Mouse (Mus musculus): ENCODE measurements at regions not wholly inside any gene's neighbourhood (a gene's known extent, or its start where the extent isn't known, plus 50 kb on each side); places are given as distances from the start of the nearest gene placed in this dataset.

DNA sequence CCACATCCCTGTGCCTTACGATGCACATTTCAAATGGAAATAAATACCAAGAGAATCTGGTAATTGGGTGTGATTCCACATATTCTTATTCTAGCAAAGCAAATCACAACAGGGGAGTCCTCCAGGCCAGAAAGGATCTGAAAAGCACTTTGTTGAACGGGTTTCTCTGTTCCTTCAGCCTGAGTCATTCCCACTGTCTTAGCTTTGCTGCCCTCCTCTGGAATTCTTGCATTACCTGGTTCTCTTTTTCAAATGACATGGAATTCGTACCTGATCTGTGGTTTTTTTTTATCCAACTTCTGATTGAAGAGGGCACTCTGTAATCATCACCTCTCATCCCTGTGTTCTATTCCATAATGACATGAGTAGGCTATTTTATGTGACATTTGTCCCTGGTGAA is 200.9 kb downstream of the Lurap1l start:
- 45% methylated on average over 3 of the region's 3 CpGs for WGBS
- H3K4me2 ChIP-seq (replicated peaks; ENCODE audit: low read depth, low read length, severe bottlenecking), result no peak overlapping the region
- H3K9ac ChIP-seq (ENCODE audit: low read depth, low read length, severe bottlenecking), result no peak overlapping the region
- H3K36me3 ChIP-seq (ENCODE audit: control insufficient read depth, insufficient read depth, low read length), result no peaks in the 10 kb centered on the region
- H3K9me3 ChIP-seq (ENCODE audit: control insufficient read depth, low read length), result no peaks in the 10 kb centered on the region
- peak; percentile 45 for DNase-seq (ENCODE audit: low spot score)
- no peaks in the 10 kb centered on the region for H3K4me1 ChIP-seq (ENCODE audit: control insufficient read depth, insufficient read depth, low read length)
- no peak overlapping the region for H3K4me3 ChIP-seq (replicated peaks; ENCODE audit: low read length)
- no peaks in the 10 kb centered on the region for H3K27me3 ChIP-seq (ENCODE audit: control insufficient read depth, insufficient read depth, low read length)
- TF ChIP-seq POLR2A (IDR thresholded peaks at IDR 0.05; ENCODE audit: borderline replicate concordance, extremely low read depth, insufficient read depth, insufficient read length), result no peak
- no peak overlapping the region for H3K27ac ChIP-seq (replicated peaks; ENCODE audit: low read depth, low read length)
- ATAC-seq (ENCODE audit: low FRiP score, low read depth), result no peak

DNA sequence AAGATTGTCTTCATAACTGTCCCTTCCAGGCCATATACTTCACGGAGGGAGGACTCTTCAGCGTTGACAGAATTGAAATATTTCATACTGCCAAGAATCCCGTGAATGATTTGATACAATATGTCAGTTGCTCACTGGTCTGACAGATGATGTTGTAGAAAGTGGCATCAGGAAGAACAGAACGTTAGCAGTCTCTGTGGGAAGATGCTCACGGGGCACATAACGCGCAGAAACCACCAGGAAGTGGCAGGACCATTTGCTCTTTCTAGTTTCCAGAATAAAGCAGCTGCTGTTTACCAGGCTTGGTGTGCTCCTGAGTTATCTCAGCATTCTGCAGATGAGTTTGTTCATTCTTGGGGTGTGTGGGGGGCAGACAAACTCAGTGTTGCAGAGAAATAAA is 206.0 kb downstream of the Lurap1l start:
- Histone ChIP-seq H3K27me3 (ENCODE audit: control insufficient read depth, insufficient read depth, low read length) (no peaks in the 10 kb centered on the region), H3K9me3 (ENCODE audit: control insufficient read depth, low read length) (no peaks in the 10 kb centered on the region), H3K4me2 (replicated peaks; ENCODE audit: low read depth, low read length, severe bottlenecking) (no peak overlapping the region), H3K27ac (replicated peaks; ENCODE audit: low read depth, low read length) (no peak overlapping the region), H3K9ac (ENCODE audit: low read depth, low read length, severe bottlenecking) (no peak overlapping the region), H3K4me3 (replicated peaks; ENCODE audit: low read length) (no peak overlapping the region), H3K36me3 (ENCODE audit: control insufficient read depth, insufficient read depth, low read length) (no peaks in the 10 kb centered on the region), H3K4me1 (ENCODE audit: control insufficient read depth, insufficient read depth, low read length) (no peaks in the 10 kb centered on the region)
- no peak for TF ChIP-seq POLR2A (IDR thresholded peaks at IDR 0.05; ENCODE audit: borderline replicate concordance, extremely low read depth, insufficient read depth, insufficient read length)
- 88% methylated on average over 7 of the region's 7 CpGs for WGBS
- DNase-seq (ENCODE audit: low spot score) (no peak), ATAC-seq (ENCODE audit: low FRiP score, low read depth) (no peak)

GRCm38 (mm10) chr4:81124155-81124554 is 213.7 kb downstream of the Lurap1l start:
- no peak for TF ChIP-seq POLR2A (IDR thresholded peaks at IDR 0.05; ENCODE audit: borderline replicate concordance, extremely low read depth, insufficient read depth, insufficient read length)
- no peak for ATAC-seq (ENCODE audit: low FRiP score, low read depth)

DNA sequence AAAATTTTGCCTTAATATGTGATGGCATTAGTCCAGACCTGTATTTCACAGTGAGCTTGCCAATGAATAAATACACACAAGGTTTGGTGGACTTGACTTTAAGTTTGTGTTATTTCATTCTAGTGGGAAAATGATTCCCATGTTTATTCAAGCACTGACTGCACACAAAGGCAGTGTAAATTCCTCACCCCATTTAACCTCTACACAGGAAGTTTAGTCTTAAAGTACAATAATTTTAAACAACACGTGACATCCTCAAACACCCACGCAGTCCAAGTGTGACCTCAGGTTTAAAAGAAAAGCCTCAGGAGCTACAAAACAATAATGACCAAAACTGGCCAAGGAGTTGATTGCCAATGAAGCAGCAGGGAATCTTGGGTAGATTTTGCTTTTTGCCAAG is 219.4 kb downstream of the Lurap1l start:
- no peak for TF ChIP-seq POLR2A (IDR thresholded peaks at IDR 0.05; ENCODE audit: borderline replicate concordance, extremely low read depth, insufficient read depth, insufficient read length)
- WGBS, result 45% methylated on average over 2 of the region's 2 CpGs
- Histone ChIP-seq H3K9ac (ENCODE audit: low read depth, low read length, severe bottlenecking) (no peak overlapping the region), H3K4me2 (replicated peaks; ENCODE audit: low read depth, low read length, severe bottlenecking) (no peak overlapping the region), H3K9me3 (ENCODE audit: control insufficient read depth, low read length) (peaks cover 4% of the 10 kb centered on the region; the same call in 1 of the 2 replicates), H3K27me3 (ENCODE audit: control insufficient read depth, insufficient read depth, low read length) (no peaks in the 10 kb centered on the region), H3K4me3 (replicated peaks; ENCODE audit: low read length) (no peak overlapping the region), H3K36me3 (ENCODE audit: control insufficient read depth, insufficient read depth, low read length) (no peaks in the 10 kb centered on the region), H3K4me1 (ENCODE audit: control insufficient read depth, insufficient read depth, low read length) (no peaks in the 10 kb centered on the region), H3K27ac (replicated peaks; ENCODE audit: low read depth, low read length) (no peak overlapping the region)
- ATAC-seq (ENCODE audit: low FRiP score, low read depth) (no peak), DNase-seq (ENCODE audit: low spot score) (peak; percentile 3)

More at GRCm38 (mm10) chr4:81124155-81124554, 213.7 kb downstream of the Lurap1l start:
- Histone ChIP-seq H3K36me3 (ENCODE audit: control insufficient read depth, insufficient read depth, low read length) (no peaks in the 10 kb centered on the region), H3K27me3 (ENCODE audit: control insufficient read depth, insufficient read depth, low read length) (no peaks in the 10 kb centered on the region), H3K9ac (ENCODE audit: low read depth, low read length, severe bottlenecking) (no peak overlapping the region), H3K9me3 (ENCODE audit: control insufficient read depth, low read length) (peaks cover 2% of the 10 kb centered on the region; the same call in 1 of the 2 replicates), H3K4me3 (replicated peaks; ENCODE audit: low read length) (no peak overlapping the region), H3K4me2 (replicated peaks; ENCODE audit: low read depth, low read length, severe bottlenecking) (no peak overlapping the region), H3K4me1 (ENCODE audit: control insufficient read depth, insufficient read depth, low read length) (no peaks in the 10 kb centered on the region), H3K27ac (replicated peaks; ENCODE audit: low read depth, low read length) (no peak overlapping the region)
- no peak for DNase-seq (ENCODE audit: low spot score)
- 59% methylated on average over 3 of the region's 3 CpGs for WGBS

- Histone ChIP-seq H3K36me3 (ENCODE audit: control insufficient read depth, insufficient read depth, low read length) (no peaks in the 10 kb centered on the region), H3K4me1 (ENCODE audit: control insufficient read depth, insufficient read depth, low read length) (no peaks in the 10 kb centered on the region), H3K4me2 (replicated peaks; ENCODE audit: low read depth, low read length, severe bottlenecking) (no peak overlapping the region), H3K9me3 (ENCODE audit: control insufficient read depth, low read length) (no peaks in the 10 kb centered on the region), H3K27me3 (ENCODE audit: control insufficient read depth, insufficient read depth, low read length) (no peaks in the 10 kb centered on the region), H3K9ac (ENCODE audit: low read depth, low read length, severe bottlenecking) (no peak overlapping the region), H3K27ac (replicated peaks; ENCODE audit: low read depth, low read length) (no peak overlapping the region), H3K4me3 (replicated peaks; ENCODE audit: low read length) (no peak overlapping the region)
- no peak for TF ChIP-seq POLR2A (IDR thresholded peaks at IDR 0.05; ENCODE audit: borderline replicate concordance, extremely low read depth, insufficient read depth, insufficient read length)
- 77% methylated on average over 2 of the region's 2 CpGs for WGBS
- ATAC-seq (ENCODE audit: low FRiP score, low read depth), result no peak
- no peak for DNase-seq (ENCODE audit: low spot score)
Observed at GRCm38 (mm10) chr4:81173111-81173510, 262.7 kb downstream of the Lurap1l start.

Measured in limb, embryonic 14.5 days (tissue).